Mouse (Mus musculus): ENCODE results near the gene Dph1. TPM values are rescaled to one million over a fixed set of nuclear protein-coding genes. Genes with fewer than 3 reads are reported as not detected.

Dph1 gene
- polyA plus RNA-seq, 1 experiment from 2014 or later: 23.7 TPM

DNA sequence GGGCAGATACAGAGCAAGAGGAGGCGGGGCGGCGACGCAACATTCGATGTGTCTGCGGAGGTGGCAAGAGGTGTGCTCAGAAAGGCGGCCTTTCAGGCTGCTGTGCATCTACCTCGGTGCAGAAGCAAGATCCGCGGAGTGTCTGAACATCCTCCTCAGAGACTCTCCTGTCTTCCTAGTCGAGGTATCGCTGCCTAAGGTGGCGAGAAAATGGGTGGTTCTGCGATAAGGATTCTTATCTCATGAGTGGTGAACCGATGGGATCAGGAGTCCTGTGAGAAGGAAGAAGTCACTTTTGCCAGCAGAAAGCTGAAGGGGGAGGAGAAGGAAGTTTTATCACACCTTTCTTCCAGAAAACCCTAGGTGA lies 17.3 kb downstream of the Dph1 start:
- H3K9me3 ChIP-seq (ENCODE audit: control insufficient read depth, low read length): no peaks in the 10 kb centered on the region
- 2% methylated on average over 15 of the region's 15 CpGs for WGBS
- peaks cover 42% of the 10 kb centered on the region for H3K27me3 ChIP-seq (ENCODE audit: control insufficient read depth, insufficient read depth, low read length)
- H3K4me3 ChIP-seq (ENCODE audit: control insufficient read depth in 1 of 2, insufficient read depth in 1 of 2, low read depth in 1 of 2, low read length in 2 of 2): peak overlapping the region; percentile 56 to 66
- H3K36me3 ChIP-seq (ENCODE audit: control insufficient read depth, insufficient read depth, low read length): peaks cover 20% of the 10 kb centered on the region
- no peak overlapping the region for H3K9ac ChIP-seq (ENCODE audit: low read length)
- ATAC-seq (ENCODE audit: insufficient number of reproducible peaks, insufficient read depth, low FRiP score, low read depth): no peak
- peaks cover 12 to 45% of the 10 kb centered on the region in 2 experiments; a peak in 3 of 4 replicates for H3K4me1 ChIP-seq (ENCODE audit: control insufficient read depth in 2 of 2, insufficient read depth in 2 of 2, low read length in 2 of 2)
- H3K4me2 ChIP-seq (ENCODE audit: low read length): peak overlapping the region; percentile 93
- no peak overlapping the region for H3K27ac ChIP-seq (replicated peaks in 1 of 2; ENCODE audit: control insufficient read depth in 1 of 2, insufficient read depth in 1 of 2, low read depth in 2 of 2, low read length in 2 of 2)

DNA sequence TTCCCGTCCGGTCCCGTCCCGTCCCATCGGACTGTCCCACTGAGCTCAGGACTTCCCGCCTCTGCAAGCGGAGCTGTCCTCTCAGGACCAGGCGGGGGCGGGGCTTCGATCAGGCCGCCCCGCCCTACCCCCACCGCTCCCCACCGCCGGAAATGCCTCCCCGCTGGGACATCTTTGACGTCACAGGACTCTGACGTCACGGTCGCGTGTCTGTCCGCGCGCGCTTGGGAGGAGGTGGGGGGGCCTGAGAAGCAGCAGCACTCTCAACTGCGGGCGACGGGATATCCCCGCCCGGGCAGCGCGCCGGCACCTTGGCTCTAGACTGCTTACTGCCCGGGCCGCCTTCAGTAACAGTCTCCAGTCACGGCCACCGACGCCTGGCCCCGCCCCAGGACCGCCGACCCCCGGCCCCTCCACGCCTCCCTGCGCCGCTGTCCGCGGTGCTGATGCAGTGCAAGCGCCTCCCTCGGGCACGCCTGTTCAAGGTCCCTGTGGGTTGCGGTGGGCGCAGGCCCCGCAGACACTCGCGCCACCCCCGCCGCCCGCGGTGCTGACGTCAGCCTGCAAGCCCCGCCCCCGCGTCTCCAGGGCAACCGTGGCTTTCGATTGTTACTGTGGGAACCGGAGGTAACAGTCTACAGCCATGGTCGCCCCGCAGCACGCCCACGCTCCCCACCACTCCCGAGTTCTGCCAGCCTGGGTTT lies 17.8 kb downstream of the Dph1 start:
- ATAC-seq (ENCODE audit: insufficient number of reproducible peaks, insufficient read depth, low FRiP score, low read depth): peak; percentile 68
- Histone ChIP-seq H3K27me3 (ENCODE audit: control insufficient read depth, insufficient read depth, low read length) (peaks cover 42% of the 10 kb centered on the region), H3K36me3 (ENCODE audit: control insufficient read depth, insufficient read depth, low read length) (peaks cover 20% of the 10 kb centered on the region), H3K4me3 (ENCODE audit: control insufficient read depth in 1 of 2, insufficient read depth in 1 of 2, low read depth in 1 of 2, low read length in 2 of 2) (peak overlapping the region; percentile 56 to 66), H3K9ac (ENCODE audit: low read length) (peak overlapping the region; percentile 38; the same call in 1 of the 2 replicates), H3K4me2 (ENCODE audit: low read length) (peak overlapping the region; percentile 93), H3K9me3 (ENCODE audit: control insufficient read depth, low read length) (no peaks in the 10 kb centered on the region), H3K4me1 (ENCODE audit: control insufficient read depth in 2 of 2, insufficient read depth in 2 of 2, low read length in 2 of 2) (peaks cover 12 to 47% of the 10 kb centered on the region in 2 experiments; a peak in 3 of 4 replicates), H3K27ac (replicated peaks in 1 of 2; ENCODE audit: control insufficient read depth in 1 of 2, insufficient read depth in 1 of 2, low read depth in 2 of 2, low read length in 2 of 2) (no peak overlapping the region; a peak in 1 of 4 replicates)
- WGBS: under 1% methylated on average over 71 of the region's 71 CpGs

DNA sequence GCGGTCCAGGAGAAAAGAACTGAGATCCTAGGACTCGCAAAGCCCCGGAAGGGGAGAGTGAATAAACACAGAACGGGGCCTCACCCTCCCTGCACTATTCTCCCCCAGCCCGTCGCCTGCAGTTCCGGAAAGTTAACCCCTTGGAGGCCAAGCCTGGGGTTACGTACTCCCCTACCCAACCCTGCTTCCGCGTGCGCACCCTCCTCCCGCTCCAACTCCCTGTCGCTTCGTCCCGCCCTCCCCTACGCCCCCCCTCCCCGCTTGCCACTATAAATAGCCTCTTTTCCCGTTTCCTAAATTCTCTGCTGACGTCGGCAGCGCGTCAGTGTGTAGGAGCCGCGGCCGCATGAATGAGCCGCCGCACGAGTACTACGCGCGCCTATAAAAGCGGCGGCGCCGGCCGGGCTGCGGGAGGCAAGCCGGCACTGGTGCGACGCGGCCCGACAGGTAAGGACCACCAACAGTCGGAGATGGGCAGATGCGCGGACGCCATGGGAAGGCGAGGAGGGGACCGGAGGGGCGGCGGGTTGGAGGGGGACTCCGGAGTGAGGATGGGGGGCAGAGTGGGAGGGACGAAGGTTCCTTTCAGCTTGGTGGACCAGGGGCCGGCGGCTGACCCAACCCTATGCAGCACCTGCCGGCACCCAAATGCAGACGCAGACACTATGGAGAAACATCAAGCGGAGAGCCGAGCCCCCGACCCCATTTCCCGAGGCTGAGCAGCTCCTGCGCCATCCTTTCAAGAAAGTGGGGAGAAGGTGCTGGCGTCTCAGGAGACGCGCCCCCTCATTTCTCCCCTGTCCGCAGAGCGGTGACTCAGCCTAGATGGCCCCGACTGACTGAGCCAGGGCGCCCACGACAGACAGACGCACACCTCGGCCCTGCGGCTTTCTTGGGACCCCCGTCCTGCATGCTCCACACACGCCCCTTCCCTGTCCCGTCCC lies 18.6 kb downstream of the Dph1 start:
- WGBS: under 1% methylated on average over 72 of the region's 75 CpGs
- peaks cover 8 to 47% of the 10 kb centered on the region in 2 experiments; a peak in 3 of 4 replicates for H3K4me1 ChIP-seq (ENCODE audit: control insufficient read depth in 2 of 2, insufficient read depth in 2 of 2, low read length in 2 of 2)
- H3K9ac ChIP-seq (ENCODE audit: low read length): peak overlapping the region; percentile 27
- no peak for ATAC-seq (ENCODE audit: insufficient number of reproducible peaks, insufficient read depth, low FRiP score, low read depth)
- peaks cover 17% of the 10 kb centered on the region for H3K36me3 ChIP-seq (ENCODE audit: control insufficient read depth, insufficient read depth, low read length)
- peaks cover 48% of the 10 kb centered on the region for H3K27me3 ChIP-seq (ENCODE audit: control insufficient read depth, insufficient read depth, low read length)
- H3K27ac ChIP-seq (replicated peaks in 1 of 2; ENCODE audit: control insufficient read depth in 1 of 2, insufficient read depth in 1 of 2, low read depth in 2 of 2, low read length in 2 of 2): no peak overlapping the region
- peak overlapping the region; percentile 56 to 66 for H3K4me3 ChIP-seq (ENCODE audit: control insufficient read depth in 1 of 2, insufficient read depth in 1 of 2, low read depth in 1 of 2, low read length in 2 of 2)
- H3K9me3 ChIP-seq (ENCODE audit: control insufficient read depth, low read length): no peaks in the 10 kb centered on the region
- H3K4me2 ChIP-seq (ENCODE audit: low read length): peak overlapping the region; percentile 93

DNA sequence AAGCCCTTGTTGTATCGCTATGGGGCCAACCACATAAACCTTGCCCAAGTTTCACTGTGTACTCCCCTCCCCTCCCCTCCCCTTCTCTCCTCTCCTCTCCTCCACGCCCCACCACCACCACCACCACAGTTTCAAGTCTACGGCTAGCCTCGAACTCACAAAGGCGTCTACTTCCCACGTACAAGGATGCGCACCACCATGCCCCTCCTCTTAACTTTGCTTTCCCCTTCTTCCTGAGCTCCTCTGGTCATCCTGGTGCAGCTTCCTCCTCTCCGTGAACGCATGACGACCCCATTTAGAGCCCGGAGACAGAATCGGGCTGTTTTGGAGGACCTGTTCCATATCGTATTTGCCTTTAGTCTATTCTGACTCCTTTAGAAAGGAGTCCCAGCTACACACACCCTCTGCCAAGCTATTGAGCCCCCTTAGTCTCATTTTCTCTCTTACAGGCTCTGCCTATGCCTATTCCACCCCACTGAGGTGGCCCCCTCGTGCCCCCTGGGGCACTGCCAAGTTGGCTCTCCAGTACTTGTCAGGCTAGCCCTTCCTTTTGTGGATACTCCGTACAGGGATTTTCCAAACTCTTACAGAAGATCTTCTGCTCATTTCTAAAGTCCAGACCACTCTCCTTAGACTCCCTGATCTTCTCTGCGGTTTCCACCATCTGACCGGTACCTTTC lies 19.7 kb downstream of the Dph1 start:
- WGBS: 5% methylated on average over 17 of the region's 17 CpGs
- H3K4me2 ChIP-seq (ENCODE audit: low read length): 0 out of 2 replicates have a peak overlapping the region, but pooled peaks have one; percentile 93
- H3K4me1 ChIP-seq (ENCODE audit: control insufficient read depth in 2 of 2, insufficient read depth in 2 of 2, low read length in 2 of 2): peaks cover 8 to 56% of the 10 kb centered on the region in 2 experiments; a peak in 3 of 4 replicates
- no peak overlapping the region for H3K9ac ChIP-seq (ENCODE audit: low read length)
- no peak overlapping the region for H3K27ac ChIP-seq (replicated peaks in 1 of 2; ENCODE audit: control insufficient read depth in 1 of 2, insufficient read depth in 1 of 2, low read depth in 2 of 2, low read length in 2 of 2)
- H3K27me3 ChIP-seq (ENCODE audit: control insufficient read depth, insufficient read depth, low read length): peaks cover 55% of the 10 kb centered on the region
- H3K36me3 ChIP-seq (ENCODE audit: control insufficient read depth, insufficient read depth, low read length): peaks cover 8% of the 10 kb centered on the region
- H3K9me3 ChIP-seq (ENCODE audit: control insufficient read depth, low read length): no peaks in the 10 kb centered on the region
- no peak for ATAC-seq (ENCODE audit: insufficient number of reproducible peaks, insufficient read depth, low FRiP score, low read depth)
- H3K4me3 ChIP-seq (ENCODE audit: control insufficient read depth in 1 of 2, insufficient read depth in 1 of 2, low read depth in 1 of 2, low read length in 2 of 2): peak overlapping the region in 1 of 2 experiments; percentile 66; a peak in 2 of 4 replicates

DNA sequence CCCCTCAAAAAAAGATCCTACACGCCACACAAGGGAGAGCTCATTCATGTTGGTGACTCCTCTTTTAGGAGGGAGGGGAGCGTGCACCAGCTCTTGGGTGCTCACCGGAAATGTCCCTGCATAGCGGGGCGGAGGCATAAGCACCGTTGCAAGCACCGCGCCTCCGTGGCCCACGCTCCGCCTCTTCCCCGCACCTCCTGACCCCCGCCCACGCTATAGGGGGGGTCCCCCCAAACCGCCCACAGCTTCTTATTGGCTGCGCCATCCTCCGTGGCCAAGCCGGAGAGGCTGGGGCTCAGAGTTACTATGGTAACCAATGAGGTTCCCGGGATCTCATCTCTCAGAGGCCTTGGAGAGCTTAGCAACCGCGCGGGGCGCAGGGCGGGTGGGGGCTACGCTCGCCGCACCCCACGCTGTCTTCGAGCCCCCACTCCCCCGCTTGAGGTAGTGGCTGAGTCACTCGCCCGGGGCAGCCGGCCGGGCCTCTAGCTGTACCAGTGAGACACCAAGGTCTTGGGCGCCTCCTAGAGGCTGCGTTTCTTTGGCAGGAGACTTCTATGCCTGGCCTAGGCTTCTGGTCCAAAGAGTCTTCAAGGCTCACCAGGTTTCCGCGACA lies 20.8 kb downstream of the Dph1 start:
- WGBS: under 1% methylated on average over 38 of the region's 38 CpGs

GRCm38 (mm10) chr11:75169405-75170080 lies 21.5 kb downstream of the Dph1 start, which contains the start of gene Hic1:
Gene Hic1, minus strand, starts transcription at chr11:75169519.
- WGBS: 6% methylated on average over 23 of the region's 23 CpGs

More for the DNA sequence above, 20.8 kb downstream of the Dph1 start:
- peak; percentile 8; the same call in 1 of the 2 replicates for ATAC-seq (ENCODE audit: insufficient number of reproducible peaks, insufficient read depth, low FRiP score, low read depth)
- H3K9me3 ChIP-seq (ENCODE audit: control insufficient read depth, low read length): no peaks in the 10 kb centered on the region
- H3K27ac ChIP-seq (replicated peaks in 1 of 2; ENCODE audit: control insufficient read depth in 1 of 2, insufficient read depth in 1 of 2, low read depth in 2 of 2, low read length in 2 of 2): no peak overlapping the region
- peaks cover 61% of the 10 kb centered on the region for H3K27me3 ChIP-seq (ENCODE audit: control insufficient read depth, insufficient read depth, low read length)
- peak overlapping the region; percentile 98 for H3K4me2 ChIP-seq (ENCODE audit: low read length)
- peaks cover 8 to 66% of the 10 kb centered on the region in 2 experiments; a peak in 3 of 4 replicates for H3K4me1 ChIP-seq (ENCODE audit: control insufficient read depth in 2 of 2, insufficient read depth in 2 of 2, low read length in 2 of 2)
- peak overlapping the region; percentile 40 to 65 for H3K4me3 ChIP-seq (ENCODE audit: control insufficient read depth in 1 of 2, insufficient read depth in 1 of 2, low read depth in 1 of 2, low read length in 2 of 2)
- peaks cover 12% of the 10 kb centered on the region; the same call in 1 of the 2 replicates for H3K36me3 ChIP-seq (ENCODE audit: control insufficient read depth, insufficient read depth, low read length)
- H3K9ac ChIP-seq (ENCODE audit: low read length): no peak overlapping the region

More at GRCm38 (mm10) chr11:75169405-75170080, 21.5 kb downstream of the Dph1 start, which contains the start of gene Hic1:
- peak within 1 kb of the TSS; percentile 81 for H3K9ac ChIP-seq (ENCODE audit: low read length)
- H3K4me2 ChIP-seq (ENCODE audit: low read length): peak within 1 kb of the TSS; percentile 98
- no peak for ATAC-seq (ENCODE audit: insufficient number of reproducible peaks, insufficient read depth, low FRiP score, low read depth)
- H3K4me1 ChIP-seq (ENCODE audit: control insufficient read depth in 2 of 2, insufficient read depth in 2 of 2, low read length in 2 of 2): peaks cover 10 to 72% of the 10 kb centered on the region in 2 experiments; a peak in 3 of 4 replicates
- H3K27ac ChIP-seq (replicated peaks in 1 of 2; ENCODE audit: control insufficient read depth in 1 of 2, insufficient read depth in 1 of 2, low read depth in 2 of 2, low read length in 2 of 2): peak within 1 kb of the TSS; percentile 34 to 82; a peak in 3 of 4 replicates
- H3K36me3 ChIP-seq (ENCODE audit: control insufficient read depth, insufficient read depth, low read length): peaks cover 17% of the 10 kb centered on the region; the same call in 1 of the 2 replicates
- peaks cover 67% of the 10 kb centered on the region for H3K27me3 ChIP-seq (ENCODE audit: control insufficient read depth, insufficient read depth, low read length)
- no peaks in the 10 kb centered on the region for H3K9me3 ChIP-seq (ENCODE audit: control insufficient read depth, low read length)
- H3K4me3 ChIP-seq (ENCODE audit: control insufficient read depth in 1 of 2, insufficient read depth in 1 of 2, low read depth in 1 of 2, low read length in 2 of 2): peak within 1 kb of the TSS; percentile 58 to 65
